Mouse (Mus musculus): ENCODE measurements around the gene Mtrf1.
A peak's percentile ranks its signal among the peaks of the same experiment; 100 is the strongest.
"Not testable (repeated sequence)": the region's sequence is repeated elsewhere in the genome, so short reads cannot be mapped to it uniquely, and the experiment has no call there.

Gene Mtrf1

DNA sequence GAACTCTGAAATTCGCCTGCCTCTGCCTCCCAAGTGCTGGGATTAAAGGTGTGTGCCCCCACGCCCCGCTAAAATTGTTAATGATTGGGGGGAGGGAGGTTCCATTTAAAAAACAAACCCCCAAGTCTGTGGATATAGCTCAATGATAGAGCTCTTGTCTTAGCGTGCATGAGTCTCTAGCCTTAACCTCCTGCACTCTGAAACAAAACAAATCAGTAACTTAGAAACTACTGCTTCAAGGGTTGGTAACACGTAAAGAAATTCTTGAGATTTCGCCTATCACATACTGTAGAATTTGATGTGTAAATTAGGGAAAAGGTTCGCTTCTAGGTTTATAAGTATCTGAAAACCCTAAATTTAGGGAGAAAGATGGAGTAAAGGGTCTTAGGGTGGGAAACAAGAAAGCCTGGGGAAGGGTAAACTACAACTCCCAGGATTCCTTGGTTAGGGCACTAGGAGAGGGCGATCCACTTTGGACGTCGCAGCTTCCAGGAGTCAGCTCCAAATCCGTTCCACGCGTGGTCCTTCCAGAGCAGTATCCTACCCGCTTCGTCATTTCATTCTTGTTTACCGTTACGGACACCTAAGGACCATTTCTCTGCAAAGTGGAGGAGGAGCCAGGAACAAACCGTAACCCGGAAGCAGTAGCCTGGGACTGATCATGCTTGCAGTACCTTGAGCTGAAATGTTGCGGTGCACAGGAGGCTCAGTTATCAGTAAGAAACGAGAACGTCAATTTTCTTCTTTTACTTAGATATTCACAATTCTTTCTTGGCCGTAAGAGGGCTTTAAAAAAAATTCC is at the start of gene Mtrf1:
Gene Mtrf1, plus strand, starts transcription at position 452 of the 802 bp plus-strand sequence.
- DNase-seq (ENCODE audit: low read depth, low spot score): peak; percentile 91

DNA sequence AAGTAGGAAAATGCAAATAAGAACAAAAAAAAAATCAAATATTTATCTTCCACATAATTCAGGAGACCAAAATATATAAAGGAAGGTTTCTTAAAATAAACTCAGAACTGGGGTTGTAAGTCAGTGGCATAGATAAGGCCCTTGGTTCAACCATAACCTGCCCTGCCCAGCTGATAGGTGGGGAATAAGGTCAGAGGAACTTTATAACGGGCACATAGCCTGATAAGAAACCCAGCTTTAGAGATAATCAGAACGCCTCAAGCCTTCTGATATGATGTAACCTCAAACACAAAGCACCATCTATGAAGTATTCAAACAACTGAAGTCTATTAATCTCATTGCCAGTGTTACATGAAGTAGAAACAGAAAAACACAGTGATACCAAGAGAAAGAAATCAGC is 39.5 kb upstream of the Mtrf1 start:
- DNase-seq (ENCODE audit: low read depth, low spot score): no peak

DNA sequence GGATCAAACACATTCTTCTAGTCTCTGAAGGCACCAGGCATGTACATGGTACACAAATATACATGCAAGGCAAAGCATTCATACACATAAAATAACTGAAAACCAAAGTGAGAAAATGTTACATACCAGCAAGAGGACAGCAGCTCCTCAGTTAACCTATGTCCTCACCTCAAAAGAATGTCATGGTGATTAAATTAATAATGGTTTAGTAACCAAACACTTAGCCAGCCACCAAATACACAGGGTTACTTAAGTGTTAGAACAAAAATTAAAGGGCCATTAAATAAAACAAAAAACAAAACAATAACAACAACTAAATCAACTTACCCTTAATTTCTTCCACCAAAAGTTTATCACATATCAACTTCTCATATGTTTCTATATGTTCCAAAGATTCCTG is 20.5 kb upstream of the Mtrf1 start:
- DNase-seq (ENCODE audit: low read depth, low spot score): no peak

DNA sequence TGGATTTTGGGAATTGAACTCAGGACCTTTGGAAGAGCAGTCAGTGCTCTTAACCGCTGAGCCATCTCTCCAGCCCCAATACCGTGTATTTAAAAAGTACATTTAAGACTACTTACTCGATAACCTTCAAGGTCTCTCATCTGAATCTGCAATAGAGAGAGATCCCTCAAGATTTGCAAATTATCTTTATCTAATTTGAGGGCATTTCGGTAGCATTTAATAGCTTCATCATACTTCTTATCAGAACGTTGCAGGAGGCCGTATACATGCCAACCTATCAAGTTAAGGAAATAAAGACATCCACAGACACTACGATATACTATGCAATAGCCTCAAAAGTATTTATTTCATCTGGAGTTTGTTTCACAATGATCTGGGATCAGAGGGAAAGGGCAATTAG is 14.5 kb upstream of the Mtrf1 start:
- DNase-seq (ENCODE audit: low read depth, low spot score): no peak

DNA sequence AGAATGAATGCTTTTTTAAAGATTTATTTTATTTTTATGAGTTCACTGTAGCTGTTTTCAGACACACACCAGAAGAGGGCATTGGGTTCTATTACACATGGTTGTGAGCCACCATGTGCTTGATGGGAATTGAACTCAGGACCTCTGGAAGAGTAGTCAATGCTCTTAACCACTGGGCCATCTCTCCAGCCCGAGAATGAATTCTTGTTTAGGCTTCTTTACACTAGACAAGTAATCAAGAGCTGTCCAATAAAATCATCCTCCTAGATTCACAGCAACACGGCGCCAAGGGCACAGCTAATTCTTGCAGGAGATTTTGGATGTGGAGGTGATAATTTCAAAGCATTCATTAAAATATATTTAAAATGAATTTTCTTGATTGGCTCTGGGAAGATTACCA is 9.3 kb upstream of the Mtrf1 start:
- DNase-seq (ENCODE audit: low read depth, low spot score): no peak

DNA sequence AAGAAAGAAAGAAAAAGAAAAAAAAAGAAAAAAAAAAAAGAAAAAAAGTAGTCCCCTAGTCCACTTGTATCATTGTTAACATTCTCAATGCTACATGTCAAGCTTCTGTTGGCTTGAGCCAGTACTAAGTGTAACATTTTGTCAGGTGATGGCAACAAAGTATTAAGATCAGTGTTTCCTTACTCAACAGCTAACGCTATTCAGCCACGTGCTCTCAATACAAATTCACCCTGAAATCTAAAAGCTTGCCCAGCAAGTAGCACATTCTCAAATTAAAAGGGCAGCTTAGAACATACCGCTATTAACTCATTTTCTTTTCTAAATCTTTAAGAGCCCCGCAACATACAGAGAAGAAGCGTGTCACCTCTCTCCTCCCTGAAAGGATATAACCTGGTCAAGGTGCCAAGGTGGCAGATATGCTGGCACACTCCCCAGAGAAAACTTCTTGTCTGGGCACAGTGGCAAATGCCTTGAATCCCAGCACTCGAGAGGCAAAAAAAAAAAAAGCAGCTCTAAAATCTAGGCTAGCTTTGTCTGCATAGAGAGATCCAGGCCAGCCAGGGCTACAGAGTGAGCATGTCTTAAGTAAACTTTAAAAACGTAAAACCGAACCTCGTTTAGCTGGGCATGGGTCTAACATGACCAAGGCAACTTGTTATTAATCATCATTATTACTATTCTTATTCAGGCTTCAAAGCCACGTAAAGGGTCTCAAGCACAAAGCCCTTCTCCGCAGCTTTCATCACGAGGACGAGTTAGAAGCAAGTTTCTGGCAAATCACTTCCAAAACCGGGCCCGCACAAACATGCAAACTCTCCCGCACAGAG is 7.9 kb upstream of the Mtrf1 start:
- DNase-seq (ENCODE audit: low read depth, low spot score): peak; percentile 64

DNA sequence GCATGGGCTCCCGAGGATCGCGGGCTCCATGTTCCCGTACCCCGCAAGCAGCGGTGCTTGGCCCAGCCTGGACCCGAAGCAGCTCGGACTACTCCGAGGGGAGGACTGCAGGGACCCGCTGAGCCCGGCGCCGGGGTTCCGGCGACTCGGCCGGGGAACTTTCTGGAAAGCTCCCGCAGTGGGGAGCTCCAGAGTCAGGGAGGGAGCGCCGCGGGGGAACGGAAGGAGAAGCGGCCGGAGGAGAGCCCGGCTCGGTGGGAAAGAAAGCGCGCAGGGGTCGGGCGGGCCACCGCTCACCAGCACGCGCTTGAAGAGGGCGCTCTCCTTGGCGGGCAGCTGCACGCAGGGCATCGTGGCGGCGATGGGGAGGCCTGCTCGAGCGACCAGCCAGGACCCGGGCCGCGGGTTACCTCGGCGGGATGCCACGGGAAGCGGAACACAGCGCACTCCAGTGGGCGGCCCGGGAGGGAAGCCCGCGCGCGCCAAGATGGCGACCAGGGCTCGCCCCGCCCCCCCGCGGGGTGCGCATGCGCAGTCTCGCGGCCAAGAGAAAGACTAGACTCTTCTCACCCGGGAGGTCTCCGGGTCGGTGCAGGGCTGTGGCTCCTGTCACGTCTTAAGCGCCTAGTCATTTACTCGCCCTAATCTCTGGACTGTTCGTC is 7.2 kb upstream of the Mtrf1 start, which contains the start of gene Naa16:
Gene Naa16, minus strand, starts transcription at position 514 of the 662 bp plus-strand sequence.
- DNase-seq (ENCODE audit: low read depth, low spot score): peak; percentile 96

DNA sequence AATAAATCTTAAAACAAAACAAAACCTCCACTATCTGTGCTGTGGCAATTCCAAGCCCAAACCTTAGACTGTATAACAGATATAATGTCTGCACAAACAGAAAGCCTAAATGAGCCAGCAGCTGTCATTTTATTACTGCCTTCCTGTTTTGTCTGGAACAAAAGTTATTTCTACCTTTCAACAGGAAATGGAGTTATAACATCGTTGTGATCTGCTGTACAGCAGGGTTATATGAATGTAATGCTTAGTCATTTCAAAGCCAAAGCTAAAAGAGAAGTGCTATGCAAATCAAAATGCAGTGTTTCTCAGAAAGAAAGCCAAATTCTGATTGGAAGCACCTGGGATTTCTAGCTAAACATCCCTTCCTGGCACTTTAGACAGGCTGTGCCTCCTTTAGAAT is 4.3 kb upstream of the Mtrf1 start:
- peak; percentile 76 for DNase-seq (ENCODE audit: low read depth, low spot score)

DNA sequence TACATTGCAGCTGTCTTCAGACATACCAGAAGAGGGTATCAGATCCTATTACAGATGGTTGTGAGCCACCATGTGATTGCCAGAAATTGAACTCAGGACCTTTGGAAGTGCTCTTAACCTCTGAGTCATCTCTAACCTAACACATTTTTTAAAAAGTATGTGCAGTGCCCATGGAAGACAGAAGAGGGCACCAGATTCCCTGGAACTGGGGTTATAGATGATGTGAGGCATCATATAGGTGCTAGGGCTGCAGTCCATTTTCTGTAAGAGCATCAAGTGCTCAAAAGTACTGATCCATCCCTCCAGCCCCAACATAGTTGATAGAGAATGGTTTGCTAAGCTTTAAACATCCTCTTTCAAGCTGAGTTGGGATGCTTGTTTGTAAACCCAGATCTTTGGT is 3.0 kb upstream of the Mtrf1 start:
- peak; percentile 85 for DNase-seq (ENCODE audit: low read depth, low spot score)

DNA sequence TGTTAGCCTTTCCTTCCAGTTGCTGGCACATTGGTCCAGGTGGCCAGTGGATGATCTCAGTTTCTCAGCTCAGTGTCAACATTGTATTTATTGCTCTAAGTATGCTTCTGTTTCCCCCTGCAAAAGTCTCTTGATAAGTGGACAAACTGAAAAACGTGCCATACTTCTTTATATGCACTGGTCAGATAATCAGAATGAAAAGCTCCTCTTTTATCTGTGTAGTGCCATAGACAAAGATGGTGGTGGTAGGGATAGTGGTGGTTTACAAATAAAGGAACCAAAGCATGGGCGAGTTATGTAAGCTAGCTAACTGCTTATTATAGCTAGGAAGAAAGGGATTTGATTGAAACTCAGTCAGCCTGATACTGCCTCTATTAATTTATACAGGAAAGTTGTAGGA is 10.1 kb downstream of the Mtrf1 start:
- DNase-seq (ENCODE audit: low read depth, low spot score): no peak

DNA sequence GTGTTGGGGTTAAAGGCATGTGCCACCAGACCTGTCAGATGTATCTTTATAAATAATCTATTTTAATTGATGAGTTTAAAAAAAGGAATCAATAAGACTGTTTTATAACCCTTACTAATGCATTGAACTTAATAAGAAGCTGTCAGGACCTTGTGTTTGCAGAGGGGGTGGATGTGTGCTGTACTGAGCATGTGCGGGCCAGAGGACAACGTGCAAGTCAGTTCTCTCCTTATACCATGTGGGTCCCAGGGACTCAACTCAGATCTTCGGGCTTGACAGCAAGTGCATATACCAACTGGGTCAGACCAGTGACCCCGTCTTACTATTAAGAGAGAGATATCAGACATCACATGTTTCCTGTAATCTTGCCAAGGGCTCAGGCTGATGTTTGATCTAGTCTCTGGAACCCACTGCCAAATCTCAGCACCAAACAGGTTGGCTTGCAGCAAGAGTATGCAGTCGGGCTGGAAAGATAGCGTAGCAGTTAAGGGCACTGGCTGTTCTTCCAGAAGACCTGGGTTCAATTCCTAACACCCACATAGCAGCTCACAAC is 11.8 kb downstream of the Mtrf1 start:
- DNase-seq (ENCODE audit: low read depth, low spot score): no peak

DNA sequence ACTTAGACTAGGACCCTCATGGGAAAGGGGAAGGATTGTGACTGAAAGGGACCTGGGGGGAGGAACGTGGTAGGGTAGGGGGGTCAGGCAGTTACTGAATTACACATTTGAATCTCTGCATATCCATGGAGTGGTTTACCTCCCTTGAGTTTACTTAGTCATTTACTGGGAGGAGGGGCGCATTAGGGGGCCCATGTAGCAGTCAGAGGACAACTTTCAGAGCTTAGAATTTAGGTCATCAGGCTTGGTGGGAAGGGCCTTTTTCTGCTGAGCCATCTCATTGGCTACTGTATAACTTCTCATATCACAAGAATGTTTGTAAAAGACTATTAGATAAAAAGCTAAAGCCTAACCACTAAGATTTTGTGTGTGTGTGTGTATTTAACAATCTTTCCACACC is 13.1 kb downstream of the Mtrf1 start:
- DNase-seq (ENCODE audit: low read depth, low spot score): no peak

DNA sequence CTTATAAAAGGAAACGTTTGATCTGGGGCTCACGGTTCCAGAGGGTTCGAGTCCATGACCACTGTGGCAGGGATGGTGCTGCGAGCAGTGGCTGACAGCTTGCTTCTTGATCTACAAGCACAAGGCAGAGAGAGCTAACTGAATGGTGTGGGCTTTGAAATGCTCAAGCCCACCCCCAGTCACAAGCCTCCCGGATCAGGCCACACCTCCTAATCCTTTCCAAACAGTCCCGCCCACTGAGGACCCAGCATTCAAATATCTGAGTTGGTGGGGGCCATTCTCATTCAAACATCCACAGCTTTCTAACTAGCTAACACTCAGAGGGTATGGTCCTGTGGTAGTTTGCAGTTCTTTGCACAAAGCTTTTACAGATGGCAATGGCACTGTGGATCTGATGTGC is 15.5 kb downstream of the Mtrf1 start:
- DNase-seq (ENCODE audit: low read depth, low spot score): no peak

DNA sequence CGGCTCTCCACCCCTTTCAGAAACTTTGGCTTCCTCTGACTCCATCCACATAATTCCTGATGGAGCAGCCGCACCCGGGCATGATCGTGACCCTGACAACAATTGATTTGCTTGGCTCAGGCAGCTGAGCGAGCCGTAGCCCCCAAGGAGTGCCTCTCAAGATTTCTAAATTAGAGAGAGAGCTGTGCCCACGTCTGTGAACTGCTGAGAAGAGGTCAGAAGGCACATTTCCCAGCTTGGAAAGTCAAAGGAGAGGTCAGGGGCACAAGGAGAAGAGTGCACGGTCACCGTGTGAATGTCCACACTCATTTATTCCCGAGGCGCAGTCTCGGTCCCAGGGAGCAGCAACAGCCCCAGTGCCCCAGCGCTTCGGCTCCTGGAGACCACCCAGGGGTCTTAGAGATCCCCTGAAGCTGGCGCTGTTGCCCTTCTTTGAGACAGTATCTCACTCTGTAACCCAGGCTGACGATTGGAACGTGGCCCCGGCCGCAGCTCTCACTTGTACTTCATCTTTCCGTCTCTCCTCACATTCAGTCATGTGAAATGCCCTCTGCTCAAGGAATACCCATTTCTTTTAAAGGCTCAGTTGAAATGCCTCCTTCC is 22.6 kb downstream of the Mtrf1 start:
- DNase-seq (ENCODE audit: low read depth, low spot score): no peak

DNA sequence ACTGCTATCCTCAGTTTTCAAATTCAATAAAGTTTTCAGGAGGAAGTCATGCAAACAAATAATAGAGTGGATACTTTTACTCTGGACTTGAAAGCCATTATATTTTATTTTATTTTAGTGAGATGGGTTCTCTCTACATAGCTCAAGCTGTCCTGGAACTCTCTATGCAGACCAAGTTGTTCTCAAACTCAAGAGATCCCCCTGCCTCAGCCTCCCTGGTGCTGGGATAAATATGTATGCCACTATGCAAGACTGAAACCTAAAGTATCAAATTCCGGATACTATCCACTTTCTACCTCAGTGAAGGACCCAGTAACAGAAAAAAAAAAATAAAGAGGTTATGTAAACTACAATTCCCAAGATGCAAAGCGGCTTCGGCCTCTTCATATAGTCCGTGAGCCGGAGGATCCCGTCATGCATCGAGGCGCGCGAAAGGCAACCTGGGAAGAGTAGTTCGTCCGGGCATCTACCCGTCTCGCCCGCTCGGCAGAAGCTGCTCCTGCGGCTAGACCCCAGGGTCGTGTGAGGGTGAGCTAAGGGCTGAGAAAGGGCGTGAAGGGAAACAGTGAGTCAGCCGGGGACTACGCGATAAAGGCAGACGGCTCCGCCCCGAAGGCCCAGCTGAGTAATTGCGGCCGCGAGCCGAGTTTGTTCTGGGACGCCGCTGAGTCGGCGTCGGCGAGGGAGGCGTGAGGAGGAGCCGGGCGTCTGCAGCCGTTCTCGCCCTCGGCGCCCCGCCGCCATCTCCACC is 28.6 kb downstream of the Mtrf1 start, which contains the start of gene Kbtbd7:
Gene Kbtbd7, plus strand, starts transcription at position 533 of the 751 bp plus-strand sequence.
- DNase-seq (ENCODE audit: low read depth, low spot score): peak; percentile 98

DNA sequence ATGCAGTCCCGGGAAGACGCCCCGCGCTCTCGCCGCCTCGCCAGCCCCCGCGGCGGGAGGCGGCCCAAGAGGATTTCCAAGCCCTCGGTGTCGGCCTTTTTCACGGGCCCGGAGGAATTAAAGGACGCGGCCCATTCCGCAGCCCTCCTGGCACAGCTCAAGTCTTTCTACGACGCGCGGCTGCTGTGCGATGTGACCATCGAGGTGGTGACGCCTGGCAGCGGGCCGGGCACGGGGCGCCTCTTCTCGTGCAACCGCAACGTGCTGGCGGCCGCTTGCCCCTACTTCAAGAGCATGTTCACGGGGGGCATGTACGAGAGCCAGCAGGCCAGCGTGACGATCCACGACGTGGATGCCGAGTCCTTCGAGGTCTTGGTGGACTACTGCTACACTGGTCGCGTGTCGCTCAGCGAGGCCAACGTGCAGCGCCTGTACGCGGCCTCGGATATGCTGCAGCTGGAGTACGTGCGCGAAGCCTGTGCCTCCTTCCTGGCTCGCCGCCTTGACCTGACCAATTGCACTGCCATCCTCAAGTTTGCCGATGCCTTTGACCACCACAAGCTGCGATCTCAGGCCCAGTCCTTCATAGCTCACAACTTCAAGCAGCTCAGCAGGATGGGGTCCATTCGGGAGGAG is 29.3 kb downstream of the Mtrf1 start:
- not testable (repeated sequence) for DNase-seq (ENCODE audit: low read depth, low spot score)

DNA sequence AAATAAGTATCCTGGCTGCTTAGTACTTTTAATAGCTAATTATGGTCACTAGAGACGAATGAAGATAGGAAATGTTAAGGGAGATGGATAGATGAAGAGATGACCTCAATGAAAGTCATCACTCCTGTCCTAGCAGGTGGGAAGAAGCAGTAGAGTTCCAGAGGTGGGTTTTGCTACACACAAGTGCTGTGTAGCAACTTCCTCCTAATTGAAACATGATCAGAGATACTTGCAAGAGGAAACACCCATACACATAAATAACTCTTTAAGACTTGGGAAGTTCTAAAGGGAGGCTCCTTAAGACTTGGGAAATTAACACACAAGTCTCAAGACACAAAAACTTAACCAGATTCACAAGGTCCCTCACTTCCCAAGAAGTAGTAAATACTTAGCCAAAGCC is 36.5 kb downstream of the Mtrf1 start:
- DNase-seq (ENCODE audit: low read depth, low spot score): peak; percentile 32

DNA sequence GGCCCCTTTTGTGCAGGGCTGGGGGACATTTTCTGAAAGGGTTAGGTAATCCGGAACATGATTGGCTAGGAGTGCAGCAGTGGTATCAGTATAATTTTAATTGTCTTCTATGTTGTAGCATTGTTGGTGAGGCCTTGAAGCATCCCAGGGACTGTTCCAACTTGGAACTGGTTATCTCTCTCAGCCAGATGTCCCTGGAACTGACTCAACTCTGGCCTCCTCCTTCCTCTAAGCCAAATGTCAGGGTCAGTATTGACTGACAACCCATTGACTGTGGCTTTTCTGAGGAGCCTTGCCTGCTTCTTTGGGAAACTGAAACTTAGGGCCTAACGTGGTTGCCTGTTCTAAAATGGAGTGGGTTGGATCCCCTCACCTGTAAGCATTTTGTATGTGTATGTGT is 43.1 kb downstream of the Mtrf1 start:
- no peak for DNase-seq (ENCODE audit: low read depth, low spot score)

DNA sequence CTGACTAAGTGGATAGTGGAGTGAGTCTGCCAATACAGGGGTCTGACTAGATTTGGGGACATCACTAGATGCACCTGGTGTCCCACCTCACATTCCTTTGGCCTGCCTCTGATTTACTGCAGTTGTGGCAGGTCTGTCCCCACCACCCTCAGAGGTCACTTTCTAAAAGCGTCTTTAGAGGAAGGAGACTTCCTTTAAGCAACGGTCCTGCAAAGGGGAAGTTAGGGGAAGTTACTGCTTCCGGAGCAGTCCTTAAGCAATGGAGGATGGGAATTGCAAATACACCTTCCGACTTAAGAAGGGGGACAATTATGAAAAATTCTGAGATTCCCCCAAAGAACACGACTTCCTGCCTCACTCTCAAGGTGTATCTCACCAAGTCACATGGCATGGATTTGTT is 43.9 kb downstream of the Mtrf1 start:
- no peak for DNase-seq (ENCODE audit: low read depth, low spot score)

DNA sequence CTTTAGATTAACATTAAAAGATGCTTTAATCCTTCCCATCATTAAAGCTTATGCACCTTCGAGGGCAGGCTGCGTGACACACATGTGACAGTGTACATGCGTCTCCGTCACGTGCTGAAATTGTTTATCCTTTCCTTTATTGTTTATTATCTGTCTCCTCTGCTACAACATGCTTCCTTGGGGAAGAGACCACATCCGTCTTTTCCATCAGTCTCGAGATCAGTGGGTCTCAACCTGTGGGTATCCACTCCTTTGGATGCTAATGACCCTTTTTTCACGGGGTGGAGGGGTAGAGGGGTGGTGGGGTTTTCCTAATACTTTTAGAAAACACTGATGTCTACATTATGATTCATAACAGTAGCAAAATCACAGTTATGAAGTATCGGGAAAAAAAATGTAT is 47.0 kb downstream of the Mtrf1 start:
- no peak for DNase-seq (ENCODE audit: low read depth, low spot score)

All from A20 (cell line).